Mouse (Mus musculus): ENCODE data around the gene Hnrnpa3. TPM values are rescaled to one million over a fixed set of nuclear protein-coding genes. Genes with fewer than 3 reads are reported as not detected.

The Hnrnpa3 gene
- total and polyA plus RNA-seq, 3 experiments, result 126 to 437 (median 342) TPM

- TF ChIP-seq NELFE (IDR thresholded peaks at IDR 0.05; ENCODE audit: low read depth, low read length) (no peak; the same call in 1 of the 2 replicates), JUND (IDR thresholded peaks at IDR 0.05; ENCODE audit: low read depth, low read length) (no peak), E2F4 (IDR thresholded peaks at IDR 0.05; ENCODE audit: borderline replicate concordance, low read depth, low read length) (no peak), TCF12 (IDR thresholded peaks at IDR 0.05; ENCODE audit: low read depth, low read length) (peak; percentile 36; the same call in 1 of the 2 replicates)
These were observed 44.5 kb downstream of the Hnrnpa3 start (continued) for GRCm38 (mm10) chr2:75703375-75704181.

- Histone ChIP-seq H3K9ac (ENCODE audit: control insufficient read depth, low read depth, low read length, poor library complexity, severe bottlenecking) (peak within 1 kb of the TSS; percentile 97), H3K36me3 (ENCODE audit: control insufficient read depth in 1 of 2, insufficient read depth in 2 of 2, low read length in 2 of 2) (peaks cover 9 to 34% of the 10 kb centered on the region in 2 experiments; a peak in 3 of 4 replicates), H3K27ac (ENCODE audit: control insufficient read depth, low read depth, low read length) (peak within 1 kb of the TSS; percentile 92), H3K9me3 (replicated peaks; ENCODE audit: insufficient read depth, low read length) (no peaks in the 10 kb centered on the region), H3K4me1 (ENCODE audit: control insufficient read depth in 1 of 2, insufficient read depth in 2 of 2, low read length in 2 of 2) (peaks cover 10 to 25% of the 10 kb centered on the region in 2 experiments), H3K4me3 (ENCODE audit: control insufficient read depth in 1 of 2, insufficient read depth in 1 of 2, low read depth in 2 of 2, low read length in 2 of 2) (peak within 1 kb of the TSS; percentile 84 to 91), H3K79me2 (ENCODE audit: control insufficient read depth, insufficient read depth, low read length, poor library complexity) (peaks cover 49% of the 10 kb centered on the region), H3K27me3 (ENCODE audit: control insufficient read depth in 1 of 2, insufficient read depth in 2 of 2, low read length in 2 of 2) (no peaks in the 10 kb centered on the region)
- peak; percentile 99 for DNase-seq (ENCODE audit: low read depth, low spot score)
- TF ChIP-seq MYB (IDR thresholded peaks at IDR 0.05; ENCODE audit: low read depth, low read length) (peak; percentile 92), MAX (IDR thresholded peaks at IDR 0.05; ENCODE audit: low read length) (0 out of 2 replicates have a peak, but pooled peaks have one; percentile 20), MXI1 (IDR thresholded peaks at IDR 0.05; ENCODE audit: low read depth, low read length) (no peak), TAL1 (IDR thresholded peaks at IDR 0.05; ENCODE audit: low read length) (peak; percentile 91), RAD21 (IDR thresholded peaks at IDR 0.05; ENCODE audit: low read depth, low read length) (no peak), NELFE (IDR thresholded peaks at IDR 0.05; ENCODE audit: low read depth, low read length) (peak; percentile 90), MEF2A (IDR thresholded peaks at IDR 0.05; ENCODE audit: extremely low read depth, insufficient replicate concordance, low read depth, low read length, poor library complexity, severe bottlenecking) (no peak), ZNF384 (IDR thresholded peaks at IDR 0.05; ENCODE audit: low read depth, low read length) (no peak), MAZ (IDR thresholded peaks at IDR 0.05; ENCODE audit: low read depth, low read length) (peak; percentile 92), RCOR1 (IDR thresholded peaks at IDR 0.05; ENCODE audit: low read depth, low read length) (no peak), CHD2 (IDR thresholded peaks at IDR 0.05; ENCODE audit: low read length) (no peak), ZKSCAN1 (IDR thresholded peaks at IDR 0.05; ENCODE audit: low read depth, low read length) (no peak), ZC3H11A (IDR thresholded peaks at IDR 0.05; ENCODE audit: low read depth, low read length) (no peak), CHD1 (IDR thresholded peaks at IDR 0.05; ENCODE audit: low read depth, low read length) (no peak), MYC (IDR thresholded peaks at IDR 0.05; ENCODE audit: low read depth, low read length) (no peak; the same call in 1 of the 2 replicates), HCFC1 (IDR thresholded peaks at IDR 0.05; ENCODE audit: low read depth, low read length) (peak; percentile 32; the same call in 1 of the 2 replicates), EP300 (IDR thresholded peaks at IDR 0.05; ENCODE audit: low read depth in 1 of 2, low read length in 2 of 2) (peak; percentile 78 to 91), USF2 (IDR thresholded peaks at IDR 0.05; ENCODE audit: borderline replicate concordance in 1 of 2, insufficient read depth in 1 of 2, low read depth in 1 of 2, low read length in 2 of 2) (no peak), ELF1 (IDR thresholded peaks at IDR 0.05; ENCODE audit: low read depth, low read length) (0 out of 2 replicates have a peak, but pooled peaks have one; percentile 39), CTCF (IDR thresholded peaks at IDR 0.05 in 2 of 3, conservative IDR thresholded peaks at IDR 0.05 in 1 of 3; ENCODE audit: control insufficient read depth in 1 of 3, insufficient read depth in 1 of 3, low read depth in 2 of 3, low read length in 3 of 3, poor library complexity in 1 of 3, severe bottlenecking in 1 of 3) (no peak), NRF1 (IDR thresholded peaks at IDR 0.05; ENCODE audit: insufficient read depth, low read depth, low read length, poor library complexity, severe bottlenecking) (no peak), BHLHE40 (IDR thresholded peaks at IDR 0.05; ENCODE audit: borderline replicate concordance, low read depth, low read length) (peak; percentile 74; the same call in 1 of the 2 replicates), TBP (IDR thresholded peaks at IDR 0.05; ENCODE audit: low read depth, low read length) (peak; percentile 57; the same call in 1 of the 2 replicates), MAFK (IDR thresholded peaks at IDR 0.05; ENCODE audit: borderline replicate concordance, low read depth, low read length) (no peak), USF1 (IDR thresholded peaks at IDR 0.05; ENCODE audit: low read depth, low read length) (0 out of 2 replicates have a peak, but pooled peaks have one; percentile 26), SIN3A (IDR thresholded peaks at IDR 0.05; ENCODE audit: low read length) (peak; percentile 66), E2F4 (IDR thresholded peaks at IDR 0.05; ENCODE audit: borderline replicate concordance, low read depth, low read length) (peak; percentile 58; the same call in 1 of the 2 replicates), ZMIZ1 (IDR thresholded peaks at IDR 0.05; ENCODE audit: low read depth, low read length) (peak; percentile 92)
These were observed 45.4 kb downstream of the Hnrnpa3 start, which contains the start of gene Nfe2l2 for GRCm38 (mm10) chr2:75704234-75705161. Nfe2l2 (minus strand) TSS chr2:75704641.
